Mouse (Mus musculus): ENCODE results near the gene Nfatc3.
A peak's percentile ranks its signal among the peaks of the same experiment; 100 is the strongest.
"Not testable (repeated sequence)": the region's sequence is repeated elsewhere in the genome, so short reads cannot be mapped to it uniquely, and the experiment has no call there.

Nfatc3 gene

GRCm38 (mm10) chr8:106058731-106059612 lies at the start of gene Nfatc3:
Gene Nfatc3, plus strand, starts transcription at chr8:106058840.
- peak; percentile 99 for DNase-seq (ENCODE audit: low spot score)

GRCm38 (mm10) chr8:106010748-106011642 lies 47.6 kb upstream of the Nfatc3 start:
- DNase-seq (ENCODE audit: low spot score): peak; percentile 90

GRCm38 (mm10) chr8:106011643-106011986 lies 47.0 kb upstream of the Nfatc3 start, which contains the start of gene Ddx28:
Gene Ddx28, minus strand, starts transcription at chr8:106011882.
- no peak for DNase-seq (ENCODE audit: low spot score)

DNA sequence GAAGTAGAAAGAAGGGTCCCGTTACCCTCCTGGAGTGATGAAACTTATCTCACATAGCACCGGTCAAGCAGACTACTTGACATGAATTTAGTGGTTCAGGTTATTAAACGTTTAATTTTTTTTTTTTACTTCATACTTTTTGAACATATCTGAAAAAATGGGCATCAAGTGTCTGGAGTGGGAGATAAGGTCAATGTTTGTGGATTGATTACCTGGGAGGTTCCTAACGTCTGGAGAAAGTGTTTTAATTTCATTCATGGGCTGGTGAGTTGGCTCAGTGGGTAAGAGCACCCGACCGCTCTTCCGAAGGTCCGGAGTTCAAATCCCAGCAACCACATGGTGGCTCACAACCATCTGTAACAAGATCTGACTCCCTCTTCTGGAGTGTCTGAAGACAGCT lies 46.4 kb upstream of the Nfatc3 start:
- DNase-seq (ENCODE audit: low spot score): not testable (repeated sequence)

GRCm38 (mm10) chr8:106016284-106016683 lies 42.4 kb upstream of the Nfatc3 start:
- DNase-seq (ENCODE audit: low spot score): no peak

GRCm38 (mm10) chr8:106017130-106017529 lies 41.5 kb upstream of the Nfatc3 start:
- no peak for DNase-seq (ENCODE audit: low spot score)

GRCm38 (mm10) chr8:106018039-106018438 lies 40.6 kb upstream of the Nfatc3 start:
- DNase-seq (ENCODE audit: low spot score): no peak

DNA sequence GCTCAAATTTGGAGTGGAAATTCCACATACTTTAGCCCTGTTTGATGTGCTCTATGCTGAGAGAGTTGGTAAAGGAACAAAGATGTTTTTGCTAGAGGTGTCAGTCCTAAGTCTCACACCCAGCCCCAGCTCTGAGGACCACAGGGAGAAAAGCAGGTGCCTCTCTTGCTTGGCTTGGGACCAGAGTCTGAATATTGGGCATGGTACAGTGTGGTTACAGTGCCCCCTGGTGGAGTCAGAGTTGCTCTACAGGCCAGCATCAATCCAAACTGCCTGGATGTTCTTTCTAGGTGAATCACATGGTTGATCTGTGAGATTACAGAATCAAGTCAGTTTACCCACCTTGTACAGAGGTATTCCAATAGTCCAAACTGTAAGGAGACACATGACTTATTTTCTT lies 36.2 kb upstream of the Nfatc3 start:
- peak; percentile 80 for DNase-seq (ENCODE audit: low spot score)

- DNase-seq (ENCODE audit: low spot score): peak; percentile 28
Measured at GRCm38 (mm10) chr8:106038721-106039120, 19.9 kb upstream of the Nfatc3 start.

GRCm38 (mm10) chr8:106039605-106040004 lies 19.0 kb upstream of the Nfatc3 start:
- no peak for DNase-seq (ENCODE audit: low spot score)

GRCm38 (mm10) chr8:106040218-106040617 lies 18.4 kb upstream of the Nfatc3 start:
- no peak for DNase-seq (ENCODE audit: low spot score)

DNA sequence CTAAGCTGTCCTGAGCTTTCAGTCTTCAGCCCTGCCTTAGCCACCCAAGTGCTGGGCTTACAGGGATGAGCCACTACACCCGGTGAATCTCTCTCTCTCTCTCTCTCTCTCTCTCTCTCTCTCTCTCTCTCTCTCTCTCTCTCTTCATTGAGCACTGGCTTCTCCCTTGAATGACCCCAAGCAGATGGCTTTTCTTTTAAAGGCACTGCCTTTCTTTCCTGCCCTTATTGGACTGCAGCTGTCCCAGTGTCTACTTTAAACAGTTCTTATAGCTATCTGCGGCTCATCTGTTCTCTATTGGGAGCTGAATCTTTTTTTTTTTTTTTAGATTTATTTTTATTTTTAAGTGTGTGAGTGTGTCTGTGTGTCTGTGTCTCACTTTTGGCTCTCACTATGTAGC lies 15.6 kb upstream of the Nfatc3 start:
- no peak for DNase-seq (ENCODE audit: low spot score)

DNA sequence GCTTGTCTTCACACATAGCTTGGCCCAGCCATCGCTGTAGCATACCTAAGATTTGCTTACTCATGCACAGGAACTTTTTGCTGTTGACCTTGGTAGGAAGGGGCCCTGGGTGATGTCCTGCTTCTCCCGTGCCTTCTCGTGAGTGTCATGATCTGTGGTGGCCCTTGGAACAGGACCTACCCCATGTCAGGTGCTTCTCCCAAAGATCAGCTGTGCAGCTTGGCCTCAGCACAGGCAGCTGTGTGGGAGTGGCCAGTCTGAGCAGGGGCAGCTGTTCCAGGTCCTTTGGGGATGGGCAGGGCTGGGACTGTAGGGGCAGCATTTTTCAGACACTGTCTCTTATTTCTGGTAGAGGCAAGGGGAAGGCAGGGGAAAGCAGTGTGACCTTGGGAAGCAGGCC lies 14.5 kb upstream of the Nfatc3 start:
- DNase-seq (ENCODE audit: low spot score): no peak

- DNase-seq (ENCODE audit: low spot score): no peak
Measured at GRCm38 (mm10) chr8:106046872-106047559, 11.6 kb upstream of the Nfatc3 start.

GRCm38 (mm10) chr8:106047854-106048630 lies 10.6 kb upstream of the Nfatc3 start:
- no peak for DNase-seq (ENCODE audit: low spot score)

DNA sequence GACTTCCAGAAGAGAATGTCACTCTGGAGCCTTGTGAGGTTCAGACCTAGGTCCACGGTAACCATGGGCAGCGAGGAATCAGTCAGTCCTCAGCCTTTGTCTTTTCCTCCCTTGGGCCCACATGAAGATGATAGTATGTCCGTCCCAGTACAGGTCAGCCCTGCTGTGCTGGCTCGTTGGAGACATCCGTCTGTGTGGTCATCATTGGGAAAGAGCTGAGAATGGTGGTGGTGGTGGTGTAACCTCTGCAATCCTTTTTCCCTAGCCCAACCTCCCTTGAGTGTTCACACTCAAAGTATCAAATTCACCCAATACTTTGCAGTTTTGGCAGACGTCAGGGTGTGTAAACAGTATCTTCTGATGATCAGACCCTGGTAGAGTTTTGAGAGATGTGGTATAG lies 8.8 kb upstream of the Nfatc3 start:
- no peak for DNase-seq (ENCODE audit: low spot score)

DNA sequence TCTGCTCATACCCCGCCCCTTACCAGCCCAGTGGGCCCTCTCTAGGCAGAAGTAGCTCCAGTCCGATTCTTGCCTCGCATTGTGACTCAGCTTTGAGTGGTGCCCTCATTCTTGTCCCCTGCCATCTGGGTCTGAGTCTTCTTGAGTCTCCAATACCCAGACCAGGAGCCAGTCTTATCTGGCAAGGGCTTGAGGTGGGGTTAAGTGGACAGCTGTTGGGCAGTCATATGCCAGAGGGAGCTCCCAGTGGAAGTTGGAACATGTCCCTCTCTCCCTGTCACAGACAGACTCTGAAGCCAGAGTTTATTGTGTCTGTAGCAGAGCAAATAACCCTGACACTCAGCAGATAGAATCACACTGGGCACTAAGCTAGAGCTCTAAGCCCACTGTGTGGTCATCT lies 7.6 kb upstream of the Nfatc3 start:
- DNase-seq (ENCODE audit: low spot score): no peak

DNA sequence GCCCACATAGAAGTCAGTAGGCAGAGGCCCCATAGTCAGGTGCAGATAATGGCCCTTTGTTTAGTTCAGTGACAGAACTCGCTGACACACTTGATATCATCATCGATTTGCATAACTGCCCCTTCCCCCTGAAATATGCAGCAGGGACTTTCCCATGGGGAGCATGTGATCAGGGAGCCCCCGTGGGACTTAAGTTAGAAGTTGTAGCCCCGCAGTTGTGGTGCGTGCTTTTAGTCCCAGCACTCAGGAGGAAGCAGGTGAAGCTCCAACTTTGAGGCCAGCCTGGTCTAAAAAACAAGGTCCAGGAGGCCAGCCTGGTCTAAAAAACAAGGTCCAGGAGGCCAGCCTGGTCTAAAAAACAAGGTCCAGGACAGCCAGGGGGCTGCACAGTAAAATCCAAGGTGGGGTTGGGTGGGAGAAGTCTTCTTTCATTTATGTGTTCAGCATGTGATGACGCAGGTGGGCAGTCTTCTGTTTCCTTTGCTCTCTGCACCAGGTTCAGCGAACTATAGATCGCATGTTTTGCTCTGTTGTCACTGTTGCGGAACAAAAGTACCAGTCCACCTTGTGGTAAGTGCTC lies 6.0 kb upstream of the Nfatc3 start:
- peak; percentile 55 for DNase-seq (ENCODE audit: low spot score)

GRCm38 (mm10) chr8:106054190-106054811 lies 4.3 kb upstream of the Nfatc3 start:
- DNase-seq (ENCODE audit: low spot score): peak; percentile 85

GRCm38 (mm10) chr8:106055038-106055437 lies 3.6 kb upstream of the Nfatc3 start:
- DNase-seq (ENCODE audit: low spot score): no peak

Data from lung, postnatal 25 days (tissue).